Mouse (Mus musculus): ENCODE measurements around the gene Grm8.

DNA sequence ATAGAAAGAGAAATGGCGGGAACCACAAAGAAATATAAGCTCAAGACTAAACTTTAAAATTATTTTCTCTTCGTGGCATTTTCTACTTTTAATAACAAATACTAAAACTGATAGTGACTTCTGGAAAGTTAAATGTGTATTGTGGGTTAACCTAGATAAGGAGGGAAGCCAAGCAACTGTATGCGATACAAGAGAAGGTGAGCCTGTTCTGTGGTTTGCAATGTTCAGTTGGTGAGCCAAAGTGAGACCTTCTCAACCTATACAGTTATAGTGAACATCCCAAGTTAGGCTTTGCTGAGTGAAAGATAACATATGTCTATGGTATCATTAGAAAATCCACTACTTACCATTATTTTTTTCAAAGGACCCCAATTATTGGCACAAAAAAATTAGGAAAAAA, 233.6 kb downstream of the Grm8 start:
- no peak for TF ChIP-seq CTCF (IDR thresholded peaks at IDR 0.05; ENCODE audit: borderline replicate concordance, insufficient read depth, low read length)
- TF ChIP-seq POLR2A (IDR thresholded peaks at IDR 0.05; ENCODE audit: low read depth, low read length) = no peak

All from embryonic fibroblast, embryonic 13.5 days (primary cell).